Mouse (Mus musculus) embryonic facial prominence, embryonic 13.5 days (tissue): Measurements from ENCODE around the gene Lix1l. TPM values are rescaled to one million over a fixed set of nuclear protein-coding genes. Genes with fewer than 3 reads are reported as not detected.
"Not testable (repeated sequence)": the region's sequence is repeated elsewhere in the genome, so short reads cannot be mapped to it uniquely, and the experiment has no call there.

ENCODE experiments used
- ATAC-seq: fragments of 200-750 bp; cut with Nextera tagmentation; 2 replicates; pipeline ENCODE4 v1.8.0; 2017; ENCODE audit warnings: low read depth; ENCODE audit not compliant: insufficient number of reproducible peaks, insufficient read depth, low FRiP score, low TSS enrichment
- H3K27ac ChIP-seq: fragments of 300-500 bp; sonication (generic); 2 replicates; pipeline ENCODE4 v1.5.1; 2015; ENCODE audit warnings: moderate library complexity, mild to moderate bottlenecking, inconsistent platforms
- H3K27me3 ChIP-seq: fragments of 300-500 bp; sonication (generic); 2 replicates; pipeline ENCODE4 v1.6.1; 2015; ENCODE audit warnings: mild to moderate bottlenecking, inconsistent platforms
- H3K36me3 ChIP-seq: fragments of 300-500 bp; sonication (generic); 2 replicates; pipeline ENCODE4 v1.6.1; 2015; ENCODE audit warnings: mild to moderate bottlenecking, inconsistent platforms
- H3K4me1 ChIP-seq: fragments of 300-500 bp; sonication (generic); 2 replicates; pipeline ENCODE4 v1.6.1; 2015; ENCODE audit warnings: inconsistent platforms
- H3K4me2 ChIP-seq: fragments of 300-500 bp; sonication (generic); 2 replicates; pipeline ENCODE4 v1.6.1; 2015; ENCODE audit warnings: moderate library complexity, mild to moderate bottlenecking, inconsistent platforms
- H3K4me3 ChIP-seq: fragments of 300-500 bp; sonication (generic); 2 replicates; pipeline ENCODE4 v1.5.1; 2015; ENCODE audit warnings: mild to moderate bottlenecking, inconsistent platforms
- H3K9ac ChIP-seq: fragments of 300-500 bp; sonication (generic); 2 replicates; pipeline ENCODE4 v1.6.1; 2015; ENCODE audit warnings: mild to moderate bottlenecking, inconsistent platforms
- H3K9me3 ChIP-seq: fragments of 300-500 bp; sonication (generic); 2 replicates; pipeline ENCODE4 v1.6.1; 2016; ENCODE audit warnings: inconsistent platforms
- WGBS: fragments of 180-500 bp; shearing (Covaris S2); methylation state at CpG from one replicate; pipeline ENCODE4 v1.1.7; 2015; ENCODE audit warnings: mixed read lengths; 5-methylcytosine and 5-hydroxymethylcytosine counted together
- polyA plus RNA-seq: library from polyadenylated mRNA; unstranded; fragments of >200 nt; fragmentation: Nextera tagmentation; extraction: Ambion mirVana; gene quantifications from 2 replicates; pipeline ENCODE4 v1.2.1, GENCODE M21; 2015

Gene Lix1l
- polyA plus RNA-seq, 1 experiment from 2014 or later = 9.3 TPM

DNA sequence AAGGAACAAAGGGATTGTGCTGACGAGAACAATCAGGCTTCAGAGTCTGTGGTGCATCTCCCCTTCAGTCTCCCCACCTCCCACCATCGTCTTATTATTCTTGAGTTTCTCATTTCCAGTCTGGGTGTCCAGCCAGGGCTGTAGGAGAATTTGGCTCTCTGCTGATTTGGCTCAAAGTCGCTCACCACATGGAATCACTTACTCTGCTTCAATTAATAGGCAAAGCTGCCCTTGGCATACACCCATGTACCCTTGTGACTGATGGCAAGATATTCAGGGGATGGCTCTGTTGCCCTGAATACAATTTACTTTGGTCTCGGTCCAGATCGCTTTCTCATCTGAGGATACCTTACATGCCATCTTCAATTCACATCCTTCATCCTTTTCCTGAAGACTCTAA, 2.4 kb downstream of the Lix1l start:
- Histone ChIP-seq H3K4me2 (peak overlapping the region; percentile 81), H3K4me1 (peaks cover 44% of the 10 kb centered on the region), H3K9ac (peak overlapping the region; percentile 88), H3K27ac (peak overlapping the region; percentile 96), H3K4me3 (peak overlapping the region; percentile 70), H3K36me3 (0 out of 2 replicates have a peak, but pooled peaks cover 8% of the 10 kb centered on the region), H3K27me3 (peaks cover 8% of the 10 kb centered on the region), H3K9me3 (no peaks in the 10 kb centered on the region)
- WGBS = 42% methylated on average over 5 of the region's 5 CpGs
- ATAC-seq = no peak

DNA sequence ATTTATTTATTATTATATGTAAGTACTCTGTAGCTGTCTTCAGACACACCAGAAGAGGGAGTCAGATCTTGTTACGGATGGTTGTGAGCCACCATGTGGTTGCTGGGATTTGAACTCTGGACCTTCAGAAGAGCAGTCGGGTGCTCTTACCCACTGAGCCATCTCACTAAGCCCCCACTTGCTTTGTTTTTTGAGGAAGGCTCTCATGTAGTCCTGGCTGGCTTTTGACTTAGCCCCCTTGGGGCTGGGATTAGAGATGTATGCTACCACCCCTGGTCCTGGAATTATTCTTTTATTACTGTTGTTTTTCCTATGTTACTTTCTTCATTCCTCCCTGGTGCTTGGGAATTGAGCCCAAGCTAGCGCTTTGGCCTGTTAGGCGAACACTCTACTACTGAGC, 5.1 kb downstream of the Lix1l start:
- Histone ChIP-seq H3K4me1 (peaks cover 27% of the 10 kb centered on the region), H3K36me3 (peaks cover 14% of the 10 kb centered on the region; the same call in 1 of the 2 replicates)
- WGBS = 89% methylated on average over 4 of the region's 4 CpGs
- not testable (repeated sequence) for ATAC-seq, H3K4me3 ChIP-seq, H3K9me3 ChIP-seq, H3K9ac ChIP-seq, H3K27me3 ChIP-seq, H3K4me2 ChIP-seq, H3K27ac ChIP-seq

DNA sequence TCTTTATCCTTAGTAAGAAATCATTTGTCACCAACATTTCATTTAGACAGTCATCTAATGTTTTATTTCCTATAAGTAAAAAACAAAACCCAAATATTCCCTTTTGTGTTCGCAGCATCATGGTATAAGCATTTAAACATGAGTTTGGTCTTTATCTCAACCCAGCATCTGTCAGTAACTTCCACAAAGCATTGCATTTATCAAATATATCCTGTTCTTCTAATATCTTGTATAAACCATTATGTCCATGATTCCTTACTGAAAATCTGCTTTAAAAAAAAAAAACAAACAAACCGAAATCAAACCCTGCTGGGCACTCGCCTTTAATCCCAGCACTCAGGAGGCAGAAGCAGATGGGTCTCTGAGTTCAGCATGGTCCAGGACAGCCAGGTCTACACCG, 5.7 kb downstream of the Lix1l start:
- H3K36me3 ChIP-seq = peaks cover 14% of the 10 kb centered on the region; the same call in 1 of the 2 replicates
- no peaks in the 10 kb centered on the region for H3K27me3 ChIP-seq
- ATAC-seq = no peak
- no peak overlapping the region for H3K27ac ChIP-seq
- H3K9ac ChIP-seq = no peak overlapping the region
- no peak overlapping the region for H3K4me3 ChIP-seq
- WGBS = 88% methylated on average over 4 of the region's 4 CpGs
- peaks cover 27% of the 10 kb centered on the region for H3K4me1 ChIP-seq
- H3K9me3 ChIP-seq = no peaks in the 10 kb centered on the region
- H3K4me2 ChIP-seq = no peak overlapping the region

- no peak overlapping the region for H3K9ac ChIP-seq
- no peaks in the 10 kb centered on the region for H3K27me3 ChIP-seq
- no peak for ATAC-seq
- no peaks in the 10 kb centered on the region for H3K9me3 ChIP-seq
- peaks cover 70% of the 10 kb centered on the region for H3K36me3 ChIP-seq
- no peak overlapping the region for H3K4me2 ChIP-seq
- no peak overlapping the region for H3K4me3 ChIP-seq
- whole genome bisulfite sequencing = 48% methylated on average over 3 of the region's 3 CpGs
- H3K27ac ChIP-seq = no peak overlapping the region
- H3K4me1 ChIP-seq = peaks cover 6% of the 10 kb centered on the region; the same call in 1 of the 2 replicates
Observed at GRCm38 (mm10) chr3:96617941-96618340, 17.0 kb downstream of the Lix1l start.

GRCm38 (mm10) chr3:96623201-96623600, 22.3 kb downstream of the Lix1l start:
- no peaks in the 10 kb centered on the region for H3K27me3 ChIP-seq
- H3K36me3 ChIP-seq = peaks cover 64% of the 10 kb centered on the region
- H3K4me3 ChIP-seq = no peak overlapping the region
- no peak overlapping the region for H3K27ac ChIP-seq
- no peak overlapping the region for H3K9ac ChIP-seq
- H3K4me2 ChIP-seq = no peak overlapping the region
- WGBS = 89% methylated on average over 4 of the region's 4 CpGs
- H3K9me3 ChIP-seq = no peaks in the 10 kb centered on the region
- no peak for ATAC-seq
- no peaks in the 10 kb centered on the region for H3K4me1 ChIP-seq

GRCm38 (mm10) chr3:96629729-96630600, 29.0 kb downstream of the Lix1l start, which contains the start of gene Rbm8a:
Gene Rbm8a, plus strand, starts transcription at chr3:96629933.
- ATAC-seq = peak; percentile 89
- H3K4me1 ChIP-seq = peaks cover 17% of the 10 kb centered on the region
- peak within 1 kb of the TSS; percentile 85 for H3K9ac ChIP-seq
- peak within 1 kb of the TSS; percentile 78 for H3K4me2 ChIP-seq
- H3K9me3 ChIP-seq = no peaks in the 10 kb centered on the region
- peaks cover 39% of the 10 kb centered on the region for H3K36me3 ChIP-seq
- peak within 1 kb of the TSS; percentile 82 for H3K27ac ChIP-seq
- no peaks in the 10 kb centered on the region for H3K27me3 ChIP-seq
- under 1% methylated on average over 48 of the region's 48 CpGs for WGBS
- H3K4me3 ChIP-seq = peak within 1 kb of the TSS; percentile 70

DNA sequence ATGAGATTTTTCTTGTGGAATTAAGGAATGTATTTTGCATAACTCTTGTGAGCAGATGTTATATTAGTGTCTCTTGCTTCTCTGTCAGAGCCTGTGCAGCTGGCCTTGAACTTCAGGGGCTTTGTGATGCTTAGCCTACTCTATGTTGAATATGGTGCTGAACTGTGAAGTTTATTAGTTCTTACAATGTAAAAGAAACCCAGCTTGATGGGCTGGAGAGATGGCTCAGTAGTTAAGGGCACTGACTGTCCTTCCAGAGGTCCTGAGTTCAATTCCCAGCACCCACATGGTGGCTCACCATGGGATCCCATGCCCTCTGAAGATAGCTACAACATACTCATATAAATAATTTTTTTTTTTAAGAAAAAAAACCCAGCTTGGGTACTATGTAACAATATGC, 31.1 kb downstream of the Lix1l start:
- H3K27ac ChIP-seq = no peak overlapping the region
- no peaks in the 10 kb centered on the region for H3K9me3 ChIP-seq
- peaks cover 30% of the 10 kb centered on the region for H3K4me1 ChIP-seq
- no peaks in the 10 kb centered on the region for H3K27me3 ChIP-seq
- H3K4me2 ChIP-seq = no peak overlapping the region
- no peak overlapping the region for H3K9ac ChIP-seq
- peaks cover 31% of the 10 kb centered on the region for H3K36me3 ChIP-seq
- H3K4me3 ChIP-seq = no peak overlapping the region
- ATAC-seq = no peak

GRCm38 (mm10) chr3:96634015-96634414, 33.1 kb downstream of the Lix1l start:
- H3K4me3 ChIP-seq = no peak overlapping the region
- no peak overlapping the region for H3K27ac ChIP-seq
- H3K4me1 ChIP-seq = peaks cover 31% of the 10 kb centered on the region
- no peaks in the 10 kb centered on the region for H3K27me3 ChIP-seq
- WGBS = 71% methylated on average over 1 of the region's 1 CpGs
- H3K9me3 ChIP-seq = no peaks in the 10 kb centered on the region
- peaks cover 50% of the 10 kb centered on the region for H3K36me3 ChIP-seq
- H3K4me2 ChIP-seq = no peak overlapping the region
- no peak for ATAC-seq
- no peak overlapping the region for H3K9ac ChIP-seq

- peak; percentile 88 for ATAC-seq
- peaks cover 61% of the 10 kb centered on the region for H3K36me3 ChIP-seq
- peak within 1 kb of the TSS; percentile 90 for H3K27ac ChIP-seq
- WGBS = 1% methylated on average over 60 of the region's 60 CpGs
- peaks cover 29% of the 10 kb centered on the region for H3K4me1 ChIP-seq
- H3K4me3 ChIP-seq = peak within 1 kb of the TSS; percentile 93
- peak within 1 kb of the TSS; percentile 96 for H3K9ac ChIP-seq
- peak within 1 kb of the TSS; percentile 80 for H3K4me2 ChIP-seq
- no peaks in the 10 kb centered on the region for H3K9me3 ChIP-seq
- no peaks in the 10 kb centered on the region for H3K27me3 ChIP-seq
Observed at GRCm38 (mm10) chr3:96634928-96635879, 34.3 kb downstream of the Lix1l start, which contains the start of the genes Pex11b and Gm42957. Gene Pex11b, plus strand, starts transcription at chr3:96635376. Gene Gm42957, plus strand, starts transcription at chr3:96635474.

DNA sequence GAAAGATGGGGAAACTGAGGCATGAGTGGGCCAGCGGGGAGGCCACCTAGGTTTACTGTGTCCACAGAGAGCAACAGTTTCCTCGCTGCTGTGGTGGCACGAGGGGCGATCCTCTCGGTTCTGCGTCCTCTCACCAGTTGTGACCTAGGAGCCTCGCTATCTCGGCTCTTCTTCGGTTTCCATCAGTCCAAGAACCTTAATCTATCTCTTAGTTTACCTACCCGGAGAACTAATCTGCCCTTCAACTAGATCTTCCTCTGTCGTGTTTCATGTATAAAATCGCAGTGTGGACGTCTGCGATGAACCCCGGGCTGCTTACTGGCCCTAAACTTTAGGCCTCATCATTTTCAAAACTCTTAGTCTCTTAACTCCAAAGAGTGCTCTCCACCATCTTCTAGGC, 35.0 kb downstream of the Lix1l start:
- Histone ChIP-seq H3K4me1 (peaks cover 25% of the 10 kb centered on the region), H3K9me3 (no peaks in the 10 kb centered on the region), H3K4me3 (peak overlapping the region; percentile 93), H3K27ac (peak overlapping the region; percentile 90), H3K27me3 (no peaks in the 10 kb centered on the region), H3K36me3 (peaks cover 64% of the 10 kb centered on the region), H3K9ac (peak overlapping the region; percentile 96), H3K4me2 (peak overlapping the region; percentile 80)
- no peak for ATAC-seq
- WGBS = 11% methylated on average over 15 of the region's 15 CpGs

- H3K27ac ChIP-seq = no peak overlapping the region
- peak overlapping the region; percentile 80 for H3K4me2 ChIP-seq
- peaks cover 64% of the 10 kb centered on the region for H3K36me3 ChIP-seq
- peak overlapping the region; percentile 93 for H3K4me3 ChIP-seq
- no peak for ATAC-seq
- WGBS = 65% methylated on average over 11 of the region's 11 CpGs
- no peaks in the 10 kb centered on the region for H3K27me3 ChIP-seq
- H3K9me3 ChIP-seq = no peaks in the 10 kb centered on the region
- H3K9ac ChIP-seq = peak overlapping the region; percentile 96
- peaks cover 20% of the 10 kb centered on the region for H3K4me1 ChIP-seq
Observed at GRCm38 (mm10) chr3:96636448-96636847, 35.5 kb downstream of the Lix1l start.
